Mouse (Mus musculus) kidney, embryonic 16.5 days (tissue): ENCODE data around the gene Gtf2f2. TPM values are rescaled to one million over a fixed set of nuclear protein-coding genes. Genes with fewer than 3 reads are reported as not detected.

Experiments
- ATAC-seq: fragments of 200-750 bp; cut with Nextera tagmentation; 2 replicates; pipeline ENCODE4 v1.8.0; 2017; ENCODE audit warnings: moderate TSS enrichment; ENCODE audit not compliant: low FRiP score, low TSS enrichment
- H3K27ac ChIP-seq: fragments of 300-500 bp; sonication (generic); 2 replicates; pipeline ENCODE4 v1.5.1; 2014; ENCODE audit warnings: low read length
- H3K27me3 ChIP-seq: fragments of 300-500 bp; sonication (generic); 2 replicates; pipeline ENCODE4 v1.6.1; 2014; ENCODE audit warnings: low read length, control low read depth, mixed read lengths; ENCODE audit not compliant: insufficient read depth
- H3K36me3 ChIP-seq: fragments of 300-500 bp; sonication (generic); 2 replicates; pipeline ENCODE4 v1.6.1; 2014; ENCODE audit warnings: low read length, control low read depth, mixed read lengths; ENCODE audit not compliant: insufficient read depth
- H3K4me1 ChIP-seq: fragments of 300-500 bp; sonication (generic); 2 replicates; pipeline ENCODE4 v1.6.1; 2014; ENCODE audit warnings: low read length, control low read depth, mixed read lengths; ENCODE audit not compliant: insufficient read depth
- H3K4me2 ChIP-seq: fragments of 300-500 bp; sonication (generic); replicated peaks from 2 replicates; pipeline ENCODE4 v1.6.1; 2014; ENCODE audit warnings: low read depth, low read length
- H3K4me3 ChIP-seq: fragments of 300-500 bp; sonication (generic); 2 replicates; pipeline ENCODE4 v1.5.1; 2014; ENCODE audit warnings: mild to moderate bottlenecking, low read length
- H3K9ac ChIP-seq: fragments of 300-500 bp; sonication (generic); replicated peaks from 2 replicates; pipeline ENCODE4 v1.6.1; 2014; ENCODE audit warnings: low read length
- H3K9me3 ChIP-seq: fragments of 300-500 bp; sonication (generic); 2 replicates; pipeline ENCODE4 v1.6.1; 2016; ENCODE audit warnings: low read length, control low read depth
- WGBS: fragments of 180-500 bp; shearing (Covaris S2); extraction: QIAGEN DNeasy Blood & Tissue Kit; methylation state at CpG from one replicate; pipeline ENCODE4 v1.1.7; 2014; 5-methylcytosine and 5-hydroxymethylcytosine counted together
- polyA plus RNA-seq: library from polyadenylated mRNA; unstranded; fragments of >200 nt; fragmentation: Nextera tagmentation; extraction: Ambion mirVana; gene quantifications from 2 replicates; pipeline ENCODE4 v1.2.1, GENCODE M21; 2015

Gtf2f2 gene
- polyA plus RNA-seq, 1 experiment from 2014 or later, result 35.1 TPM

DNA sequence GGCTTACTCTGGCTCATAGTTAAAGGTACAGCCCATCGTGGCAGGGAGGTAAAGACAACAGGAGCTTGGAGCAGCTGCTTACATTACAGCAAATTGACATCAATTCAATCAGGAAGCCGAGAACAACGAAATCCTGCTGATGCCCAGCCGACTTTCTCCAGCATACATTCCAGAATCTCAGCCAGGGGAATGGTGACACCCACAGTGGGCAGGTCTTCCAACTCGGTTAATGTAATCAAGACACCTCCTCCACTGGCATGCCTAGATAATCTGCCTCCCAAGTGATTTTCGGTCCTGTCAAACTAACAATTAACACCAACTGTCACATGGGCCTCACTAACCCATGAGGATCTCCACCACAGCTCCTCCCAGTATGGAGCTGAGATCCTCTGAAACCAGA, 148.0 kb downstream of the Gtf2f2 start:
- ATAC-seq, result no peak

DNA sequence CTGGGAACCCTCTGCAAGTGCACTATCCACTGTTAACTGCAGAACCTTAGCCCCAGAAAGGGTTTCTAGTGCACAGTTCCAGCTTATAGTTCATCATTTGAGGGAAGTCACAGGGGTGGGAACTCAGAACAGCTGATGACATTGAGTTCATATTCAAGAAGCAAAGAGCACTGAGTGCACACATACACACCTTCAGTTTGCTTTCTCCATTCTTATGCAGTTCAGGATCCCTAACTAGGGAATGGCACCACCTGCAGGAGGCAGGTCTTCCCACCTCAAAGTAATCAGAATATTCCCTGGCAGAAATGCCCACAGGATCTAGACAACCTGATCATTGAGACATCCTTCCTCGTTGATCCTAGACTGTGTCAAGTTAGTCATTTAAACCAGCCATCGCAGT, 151.0 kb downstream of the Gtf2f2 start:
- WGBS, result 89% methylated on average over 2 of the region's 2 CpGs
- H3K27ac ChIP-seq, result no peak overlapping the region
- no peak for ATAC-seq
- peaks cover 5% of the 10 kb centered on the region; the same call in 1 of the 2 replicates for H3K9me3 ChIP-seq
- no peak overlapping the region for H3K4me3 ChIP-seq
- H3K4me1 ChIP-seq, result peaks cover 11% of the 10 kb centered on the region
- H3K4me2 ChIP-seq, result no peak overlapping the region
- no peak overlapping the region for H3K9ac ChIP-seq
- no peaks in the 10 kb centered on the region for H3K36me3 ChIP-seq
- no peaks in the 10 kb centered on the region for H3K27me3 ChIP-seq

More for the DNA sequence above, 148.0 kb downstream of the Gtf2f2 start:
- Histone ChIP-seq H3K27me3 (no peaks in the 10 kb centered on the region), H3K4me1 (peaks cover 11% of the 10 kb centered on the region), H3K4me2 (no peak overlapping the region), H3K9me3 (peaks cover 5% of the 10 kb centered on the region; the same call in 1 of the 2 replicates), H3K36me3 (no peaks in the 10 kb centered on the region), H3K9ac (no peak overlapping the region), H3K27ac (peak overlapping the region; percentile 89; the same call in 1 of the 2 replicates), H3K4me3 (no peak overlapping the region)
- WGBS, result 90% methylated on average over 6 of the region's 6 CpGs

DNA sequence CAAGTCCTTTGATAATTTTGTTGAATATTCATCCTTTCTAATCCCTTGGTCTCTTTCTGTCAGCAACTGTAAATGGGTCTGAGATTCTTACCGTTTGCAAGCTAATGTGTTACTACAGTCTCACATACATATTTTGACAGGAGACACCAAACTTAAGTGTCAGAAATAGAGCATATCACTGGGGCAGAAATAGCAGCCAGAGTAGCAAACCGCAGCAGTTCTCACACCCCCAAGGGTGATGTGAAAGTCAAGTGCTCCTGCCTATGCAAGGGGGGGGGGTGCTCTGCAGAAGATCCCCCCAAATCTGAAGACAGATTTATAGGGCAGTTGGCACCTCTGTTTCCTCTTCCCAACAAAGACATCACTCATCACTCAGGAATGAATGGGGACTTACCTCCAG, 152.5 kb downstream of the Gtf2f2 start:
- Histone ChIP-seq H3K36me3 (0 out of 2 replicates have a peak, but pooled peaks cover 2% of the 10 kb centered on the region), H3K9ac (no peak overlapping the region), H3K27me3 (no peaks in the 10 kb centered on the region), H3K4me2 (no peak overlapping the region), H3K4me3 (no peak overlapping the region), H3K9me3 (peaks cover 5% of the 10 kb centered on the region; the same call in 1 of the 2 replicates), H3K4me1 (no peaks in the 10 kb centered on the region), H3K27ac (no peak overlapping the region)
- whole genome bisulfite sequencing, result 70% methylated on average over 2 of the region's 2 CpGs
- ATAC-seq, result no peak

DNA sequence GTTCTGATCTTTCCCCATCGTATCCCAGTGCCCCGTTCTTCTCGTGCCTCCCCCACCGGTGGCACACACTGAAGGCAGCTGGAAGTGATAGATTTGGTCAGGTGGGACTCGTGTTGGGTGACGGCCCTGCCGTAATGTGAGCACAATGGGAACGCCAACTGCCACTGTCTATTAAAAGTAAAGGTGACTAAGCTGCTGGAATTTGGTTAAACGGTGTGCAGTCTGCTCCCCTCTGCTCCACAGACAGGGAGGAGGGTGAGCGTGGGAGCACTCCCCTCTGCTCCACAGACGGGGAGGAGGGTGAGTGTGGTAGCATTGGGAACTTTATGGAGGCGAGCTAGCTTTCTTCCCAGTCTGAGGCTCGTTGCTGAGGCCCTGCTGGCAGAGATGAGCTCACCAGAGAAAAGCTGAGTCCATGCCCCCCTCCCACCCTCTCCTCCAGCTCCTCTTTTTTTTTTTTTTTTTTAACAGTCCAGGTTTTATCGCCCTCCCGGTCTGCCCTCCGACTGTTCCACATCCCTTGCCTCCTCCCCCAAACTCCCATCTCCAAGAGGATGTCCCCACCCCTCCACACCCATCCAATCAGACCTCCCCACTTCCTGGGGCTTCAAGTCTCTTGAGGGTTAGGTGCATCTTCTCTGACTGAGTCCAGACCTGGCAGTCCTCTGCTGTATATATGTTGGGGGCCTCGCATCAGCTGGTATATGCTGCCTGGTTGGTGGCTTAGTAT, 155.2 kb downstream of the Gtf2f2 start:
- H3K4me2 ChIP-seq, result no peak overlapping the region
- H3K36me3 ChIP-seq, result peaks cover 17% of the 10 kb centered on the region
- H3K9ac ChIP-seq, result no peak overlapping the region
- no peak overlapping the region for H3K4me3 ChIP-seq
- H3K9me3 ChIP-seq, result no peaks in the 10 kb centered on the region
- H3K27me3 ChIP-seq, result no peaks in the 10 kb centered on the region
- H3K27ac ChIP-seq, result no peak overlapping the region
- 34% methylated on average over 17 of the region's 17 CpGs for WGBS
- H3K4me1 ChIP-seq, result no peaks in the 10 kb centered on the region
- ATAC-seq, result 0 out of 2 replicates have a peak, but pooled peaks have one; percentile 6

DNA sequence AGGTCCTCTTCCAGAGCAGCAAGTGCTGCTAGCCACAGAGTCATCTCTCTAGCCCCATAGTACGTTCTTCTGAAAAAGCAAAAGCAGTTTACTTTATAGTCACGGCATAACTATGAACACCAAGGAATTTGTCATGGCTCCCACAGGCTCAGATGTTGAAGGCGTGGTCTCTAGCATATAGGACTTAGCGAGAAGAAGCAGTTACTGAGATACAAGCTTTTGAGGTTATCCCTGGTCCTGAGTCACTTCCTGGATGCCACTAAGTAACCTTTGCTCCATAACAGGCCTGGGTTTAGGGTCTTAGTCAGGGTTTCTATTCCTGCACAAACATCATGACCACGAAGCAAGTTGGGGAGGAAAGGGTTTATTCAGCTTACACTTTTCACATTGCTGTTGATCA, 158.6 kb downstream of the Gtf2f2 start:
- Histone ChIP-seq H3K36me3 (peaks cover 50% of the 10 kb centered on the region), H3K27me3 (no peaks in the 10 kb centered on the region), H3K4me2 (no peak overlapping the region), H3K27ac (no peak overlapping the region), H3K9me3 (no peaks in the 10 kb centered on the region), H3K4me3 (no peak overlapping the region), H3K4me1 (peaks cover 8% of the 10 kb centered on the region), H3K9ac (no peak overlapping the region)
- WGBS, result 91% methylated on average over 5 of the region's 5 CpGs
- no peak for ATAC-seq

DNA sequence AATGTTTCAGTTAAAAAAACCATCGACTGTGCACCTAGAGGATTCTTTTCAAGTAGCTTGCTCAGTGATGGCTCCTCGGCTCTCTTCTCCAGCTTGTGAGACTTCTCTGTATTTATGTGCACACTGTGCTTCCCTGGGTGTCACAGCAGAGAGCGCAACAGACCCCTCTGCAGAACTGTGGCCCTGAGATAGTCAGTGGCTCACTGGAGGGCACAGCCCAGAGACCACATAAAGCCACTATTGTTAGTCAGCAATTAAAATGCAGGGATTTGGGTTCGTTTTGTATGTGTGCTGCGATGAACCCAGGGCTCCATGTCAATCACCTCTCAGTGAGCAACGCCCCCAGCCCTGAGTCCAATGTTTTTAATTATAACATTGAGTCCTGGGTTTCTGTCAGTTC, 159.8 kb downstream of the Gtf2f2 start:
- 78% methylated on average over 6 of the region's 6 CpGs for WGBS
- Histone ChIP-seq H3K27me3 (no peaks in the 10 kb centered on the region), H3K27ac (no peak overlapping the region), H3K4me1 (peaks cover 13% of the 10 kb centered on the region), H3K4me2 (no peak overlapping the region), H3K36me3 (peaks cover 55% of the 10 kb centered on the region), H3K9ac (no peak overlapping the region), H3K9me3 (no peaks in the 10 kb centered on the region), H3K4me3 (no peak overlapping the region)
- no peak for ATAC-seq

DNA sequence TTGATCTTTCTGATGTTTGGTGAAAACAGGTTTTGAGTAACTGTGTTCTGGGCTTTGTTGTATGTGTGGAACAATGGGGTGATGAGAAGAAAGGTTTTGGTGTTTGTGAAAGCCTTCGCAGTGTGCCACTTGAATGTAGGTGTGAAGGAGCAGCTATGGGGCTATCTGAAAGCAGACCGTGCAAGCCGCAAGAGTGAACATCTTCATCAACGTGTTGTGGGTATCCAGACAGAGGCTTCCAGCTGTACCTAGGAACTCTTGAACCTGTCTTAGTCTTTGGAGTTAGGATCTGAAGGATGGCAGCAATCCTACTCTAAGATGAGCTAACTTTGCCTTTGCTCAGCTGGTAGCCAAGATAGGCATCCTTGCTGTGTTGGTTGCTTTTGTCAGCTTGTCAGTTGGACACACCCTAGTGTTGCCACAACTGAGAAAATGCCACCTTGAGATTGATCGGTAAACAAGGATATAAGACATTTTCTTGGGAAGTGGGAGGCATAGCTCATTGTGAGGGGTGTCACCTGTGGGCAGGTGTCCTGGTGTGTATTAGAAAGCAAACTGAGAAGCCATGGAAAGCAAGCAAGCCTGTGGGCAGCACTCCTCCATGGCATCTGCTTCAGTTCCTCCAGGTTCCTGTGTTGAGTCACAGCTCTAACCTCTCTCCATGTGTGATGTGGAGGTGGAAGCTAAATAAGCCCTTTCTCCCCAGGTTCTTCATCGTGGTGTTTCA, 160.7 kb downstream of the Gtf2f2 start:
- H3K27ac ChIP-seq, result no peak overlapping the region
- no peak overlapping the region for H3K4me2 ChIP-seq
- H3K27me3 ChIP-seq, result no peaks in the 10 kb centered on the region
- no peak for ATAC-seq
- no peak overlapping the region for H3K4me3 ChIP-seq
- no peak overlapping the region for H3K9ac ChIP-seq
- peaks cover 13% of the 10 kb centered on the region for H3K4me1 ChIP-seq
- peaks cover 55% of the 10 kb centered on the region for H3K36me3 ChIP-seq
- no peaks in the 10 kb centered on the region for H3K9me3 ChIP-seq
- 85% methylated on average over 6 of the region's 6 CpGs for WGBS

DNA sequence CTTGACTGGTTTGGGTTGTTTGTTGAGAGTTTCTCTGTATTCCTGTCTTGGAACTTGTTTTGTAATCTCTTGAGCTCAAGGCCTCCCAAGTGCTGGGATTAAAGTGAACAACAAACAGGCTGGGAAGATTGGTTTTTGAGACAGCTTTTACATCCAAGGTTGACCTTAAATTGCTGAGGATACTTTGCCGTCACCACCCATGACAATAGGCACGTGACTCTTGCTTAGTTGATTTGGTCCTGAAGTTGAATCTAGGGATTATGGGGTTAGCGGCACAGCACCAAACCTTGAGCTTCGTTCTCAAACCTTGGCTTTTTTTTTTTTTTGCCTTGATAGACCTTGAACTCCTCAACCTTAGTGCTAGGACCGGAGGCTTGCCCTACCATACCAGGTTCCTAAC, 161.4 kb downstream of the Gtf2f2 start:
- H3K4me3 ChIP-seq, result no peak overlapping the region
- H3K9me3 ChIP-seq, result no peaks in the 10 kb centered on the region
- H3K36me3 ChIP-seq, result peaks cover 55% of the 10 kb centered on the region
- H3K4me2 ChIP-seq, result no peak overlapping the region
- H3K27me3 ChIP-seq, result no peaks in the 10 kb centered on the region
- ATAC-seq, result no peak
- 86% methylated on average over 5 of the region's 5 CpGs for WGBS
- H3K27ac ChIP-seq, result no peak overlapping the region
- H3K9ac ChIP-seq, result no peak overlapping the region
- H3K4me1 ChIP-seq, result peaks cover 14% of the 10 kb centered on the region

DNA sequence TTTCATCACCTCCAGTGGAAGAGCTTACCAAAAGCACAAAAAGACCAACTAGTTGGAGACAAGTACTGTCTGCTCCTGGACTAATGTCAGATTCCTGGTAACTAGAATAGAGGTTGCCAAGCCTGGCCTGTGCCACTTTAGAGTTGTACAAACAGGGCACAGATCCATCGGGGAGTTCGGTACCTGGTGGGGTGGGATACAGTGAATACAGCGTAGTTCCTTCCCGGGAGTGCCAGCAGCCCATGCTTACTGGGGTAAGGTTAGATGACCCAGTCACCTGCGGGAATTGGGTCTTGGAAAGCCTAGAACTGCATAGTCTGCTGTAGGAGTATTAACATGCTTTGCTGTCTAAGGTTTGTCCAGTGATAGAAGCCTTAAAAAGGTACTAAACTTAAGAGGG, 162.2 kb downstream of the Gtf2f2 start:
- no peaks in the 10 kb centered on the region for H3K27me3 ChIP-seq
- H3K4me1 ChIP-seq, result peaks cover 17% of the 10 kb centered on the region
- H3K9me3 ChIP-seq, result no peaks in the 10 kb centered on the region
- no peak for ATAC-seq
- no peak overlapping the region for H3K9ac ChIP-seq
- no peak overlapping the region for H3K4me2 ChIP-seq
- no peak overlapping the region for H3K4me3 ChIP-seq
- H3K27ac ChIP-seq, result no peak overlapping the region
- WGBS, result 95% methylated on average over 5 of the region's 5 CpGs
- H3K36me3 ChIP-seq, result peaks cover 54% of the 10 kb centered on the region

DNA sequence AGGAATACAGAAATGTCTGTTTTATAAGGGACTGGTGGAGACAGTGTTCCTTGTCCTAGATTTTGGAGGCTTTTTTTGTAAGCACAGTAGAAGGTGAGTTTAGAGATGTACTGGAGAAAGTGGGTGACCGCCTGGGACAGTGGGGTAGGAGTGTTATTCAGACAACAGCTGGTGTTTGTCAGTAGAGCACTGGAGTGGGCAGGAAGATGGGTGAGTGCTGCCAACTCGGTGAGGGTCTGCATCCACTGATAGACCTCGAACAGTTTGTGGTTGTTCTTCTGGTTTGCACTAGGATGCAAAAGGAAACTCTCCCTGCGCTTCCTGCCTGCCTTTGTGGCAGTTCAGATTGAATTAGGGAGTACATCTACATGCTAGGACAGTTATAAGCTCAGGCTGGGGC, 163.0 kb downstream of the Gtf2f2 start:
- peaks cover 53% of the 10 kb centered on the region for H3K36me3 ChIP-seq
- H3K27me3 ChIP-seq, result no peaks in the 10 kb centered on the region
- 67% methylated on average over 4 of the region's 4 CpGs for WGBS
- H3K4me2 ChIP-seq, result no peak overlapping the region
- H3K9me3 ChIP-seq, result no peaks in the 10 kb centered on the region
- H3K27ac ChIP-seq, result no peak overlapping the region
- ATAC-seq, result no peak
- H3K4me3 ChIP-seq, result no peak overlapping the region
- H3K4me1 ChIP-seq, result peaks cover 17% of the 10 kb centered on the region
- H3K9ac ChIP-seq, result 0 out of 2 replicates have a peak overlapping the region, but pooled peaks have one; percentile 11
